Mouse (Mus musculus): Measurements from ENCODE around the gene Cmtm7.

DNA sequence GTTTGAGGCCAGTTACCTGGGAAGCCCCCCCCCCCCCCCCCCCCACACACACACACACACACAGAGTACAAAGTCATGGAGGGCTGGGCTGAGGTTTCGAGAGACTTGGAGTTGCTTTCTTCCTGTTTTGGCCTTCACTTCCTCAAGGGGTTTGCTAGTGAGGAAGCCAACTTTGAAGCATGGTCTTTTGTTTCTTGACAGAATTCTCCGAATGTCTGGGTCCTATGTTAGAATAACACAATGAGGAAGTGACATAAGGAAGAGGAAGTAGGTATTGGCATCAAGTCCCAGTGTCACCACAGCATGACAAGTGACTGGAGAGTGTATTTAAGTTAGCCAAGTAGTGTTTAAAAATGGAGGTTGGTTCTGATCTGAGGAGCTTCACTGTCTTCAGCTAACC, 38.9 kb downstream of the Cmtm7 start:
- TF ChIP-seq CTCF (conservative IDR thresholded peaks at IDR 0.05; ENCODE audit: low read length) (no peak), POU5F1 (IDR thresholded peaks at IDR 0.05; ENCODE audit: borderline replicate concordance, low read length) (no peak)

Measured in E14TG2a.4 (cell line).